Mouse (Mus musculus): ENCODE measurements at regions not wholly inside any gene's neighbourhood (a gene's known extent, or its start where the extent isn't known, plus 50 kb on each side); places are given as distances from the start of the nearest gene placed in this dataset.

GRCm38 (mm10) chr9:78917336-78917735, 302.0 kb downstream of the Cd109 start:
- DNase-seq: no peak

DNA sequence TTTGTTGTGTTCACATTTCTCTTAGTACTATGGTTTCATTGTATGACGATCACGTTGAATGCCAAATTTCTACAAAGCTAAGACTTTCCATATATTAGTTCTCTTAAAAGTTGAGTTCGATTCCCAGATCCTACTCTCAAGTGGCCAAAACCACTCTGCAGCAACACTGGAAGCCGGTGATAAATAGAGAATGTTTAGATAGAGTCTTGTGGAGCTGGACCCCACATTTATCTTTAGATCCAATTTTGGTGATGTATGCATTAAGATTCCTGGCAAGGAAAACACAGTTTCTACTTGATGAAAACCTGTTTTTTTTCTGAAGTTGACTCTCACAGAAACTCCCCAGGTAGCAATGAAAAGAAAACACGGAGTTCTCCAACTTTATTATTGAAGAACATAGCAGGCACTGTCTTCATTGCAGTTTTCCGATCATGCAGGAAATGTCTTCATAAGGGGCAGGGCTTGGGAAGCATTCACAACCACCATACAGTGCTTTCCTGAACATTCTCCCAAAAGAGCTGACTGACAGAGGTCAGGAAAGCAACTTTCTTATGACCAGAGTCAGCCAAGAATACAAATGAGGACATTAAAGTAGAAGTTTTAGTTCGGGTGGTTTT, 310.7 kb downstream of the Cd109 start:
- no peak for DNase-seq

- DNase-seq: no peak
These were observed 326.3 kb downstream of the Cd109 start for GRCm38 (mm10) chr9:78941648-78942047.

DNA sequence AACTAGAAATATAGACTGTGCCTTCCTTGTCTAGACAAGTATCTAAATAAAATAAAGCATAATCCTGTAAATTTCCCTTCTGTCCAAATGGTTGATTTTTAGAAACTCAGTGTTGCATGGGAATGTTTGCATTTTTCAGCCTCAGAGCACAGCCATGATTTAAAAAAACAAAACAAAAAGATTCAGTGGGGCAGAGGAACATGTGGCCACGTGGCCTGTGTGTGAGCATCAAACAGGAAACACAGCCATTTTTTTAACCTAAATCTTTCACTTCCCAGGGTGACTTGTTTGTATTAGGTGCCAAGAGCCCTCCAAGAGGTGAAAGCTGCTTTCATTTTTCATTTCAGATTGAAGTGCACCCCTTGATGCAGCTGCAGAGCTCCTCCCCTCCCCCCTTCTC, 349.5 kb downstream of the Cd109 start:
- no peak for DNase-seq

- no peak for DNase-seq
These were observed 350.0 kb downstream of the Cd109 start for GRCm38 (mm10) chr9:78965226-78965950.

DNA sequence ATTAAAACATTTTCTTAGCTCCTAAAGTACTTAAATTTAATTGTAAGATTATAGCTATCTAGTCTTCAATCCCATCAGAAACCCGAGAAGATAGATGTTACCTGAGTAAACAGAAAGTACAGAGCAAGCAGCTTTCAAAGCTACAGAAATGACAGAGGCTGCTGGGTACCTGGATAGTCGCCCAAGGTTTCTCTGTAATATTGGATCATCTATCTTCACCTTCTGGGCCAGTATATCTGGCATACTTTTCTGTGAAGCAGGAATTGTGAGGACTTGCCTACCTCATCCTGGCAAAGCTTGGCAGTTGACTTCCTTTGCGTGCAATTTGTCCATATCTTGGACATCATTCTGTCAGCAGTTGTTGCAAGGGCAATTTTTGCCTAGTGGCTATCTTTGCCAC, 356.4 kb downstream of the Cd109 start:
- no peak for DNase-seq

- no peak for DNase-seq
These were observed 368.4 kb downstream of the Cd109 start for GRCm38 (mm10) chr9:78983734-78984133.

DNA sequence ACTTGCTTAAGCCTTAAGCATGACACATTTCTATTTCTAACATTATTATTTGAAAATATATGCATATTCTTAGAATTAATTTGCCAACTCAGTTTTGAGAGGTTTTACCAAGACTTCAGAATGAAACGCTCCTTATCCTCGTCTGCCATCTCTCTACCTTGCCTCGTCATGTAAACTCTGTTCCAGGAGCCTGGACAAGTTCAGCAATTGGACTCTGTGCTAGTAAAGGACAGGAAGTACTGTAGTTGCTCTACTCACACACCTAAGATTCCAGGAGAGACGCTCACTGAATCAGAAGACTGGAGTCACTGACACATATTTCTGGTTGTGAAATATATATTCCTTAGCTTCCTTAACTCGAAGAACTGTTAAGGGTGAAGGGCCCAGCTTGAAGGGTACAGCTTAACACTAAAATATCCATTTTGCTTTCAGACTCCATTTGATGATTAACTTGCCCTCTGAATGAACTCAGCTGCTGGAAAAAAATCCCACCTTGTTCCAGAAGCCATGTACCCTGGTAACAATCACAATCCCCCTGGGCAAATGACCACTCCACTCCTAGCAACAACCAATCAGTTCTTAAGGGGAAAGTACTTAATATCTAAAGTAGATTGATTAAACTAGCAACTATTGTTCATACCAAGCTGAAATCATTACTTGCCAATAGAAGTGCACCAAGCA, 370.0 kb downstream of the Cd109 start:
- DNase-seq: no peak

GRCm38 (mm10) chr9:78991310-78991709, 376.0 kb downstream of the Cd109 start:
- no peak for DNase-seq

GRCm38 (mm10) chr9:79001081-79001480, 385.7 kb downstream of the Cd109 start:
- DNase-seq: no peak

DNA sequence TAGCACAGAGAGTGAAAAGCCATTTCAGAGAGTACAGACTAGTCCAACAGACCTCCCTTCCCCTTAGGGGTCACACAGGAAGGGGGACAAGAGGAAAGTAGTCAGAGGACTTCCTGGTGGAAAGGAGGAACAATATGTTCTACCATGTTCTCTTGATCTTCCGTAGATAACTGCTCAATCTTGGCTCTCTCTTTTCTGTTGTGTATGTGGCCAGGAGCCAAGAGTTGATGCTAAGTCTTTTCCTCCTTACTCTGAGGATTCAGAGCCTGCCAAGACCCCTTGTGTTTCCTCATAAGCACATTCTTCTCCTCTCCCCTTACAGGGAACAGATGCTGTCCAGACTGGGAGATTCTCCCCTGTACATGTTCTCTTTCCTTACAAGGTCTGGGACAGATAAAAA, 386.6 kb downstream of the Cd109 start:
- no peak for DNase-seq

DNA sequence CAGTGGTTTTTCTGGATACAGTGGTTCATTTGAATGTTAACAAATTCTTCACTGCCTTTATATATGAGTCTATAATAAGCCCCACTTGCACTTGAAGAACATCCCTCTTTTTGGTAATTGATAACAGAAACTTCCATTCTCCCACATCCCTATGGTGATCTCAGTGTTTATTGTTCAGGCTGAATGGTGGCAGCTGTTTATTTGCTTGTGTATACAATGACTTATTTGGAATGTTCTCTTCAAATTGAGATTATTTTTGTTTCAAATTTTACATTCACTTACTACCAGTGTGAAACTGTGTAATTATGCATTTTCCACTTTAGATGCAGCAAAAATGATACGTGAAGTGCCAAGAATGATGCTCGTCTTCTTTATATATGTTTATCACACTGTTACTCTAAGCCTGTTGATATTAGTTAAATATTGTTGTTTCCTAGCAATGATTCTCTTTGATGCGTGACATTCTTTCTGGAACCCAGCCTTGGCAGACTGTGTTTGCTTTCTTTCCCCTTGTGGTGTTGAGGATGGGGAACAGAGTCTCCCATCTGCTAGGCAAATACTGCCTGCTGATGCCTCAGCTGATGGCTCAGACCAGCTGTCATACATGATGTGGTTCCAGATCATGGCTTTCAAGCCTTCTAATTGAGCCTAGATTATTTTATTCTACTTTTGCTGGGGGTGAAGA, 389.1 kb downstream of the Cd109 start:
- no peak for DNase-seq

GRCm38 (mm10) chr9:79022291-79022690, 406.9 kb downstream of the Cd109 start:
- DNase-seq: no peak

- no peak for DNase-seq
These were observed 412.9 kb downstream of the Cd109 start for GRCm38 (mm10) chr9:79028234-79028633.

GRCm38 (mm10) chr9:79029456-79029855, 414.1 kb downstream of the Cd109 start:
- DNase-seq: no peak

GRCm38 (mm10) chr9:79035677-79036076, 420.3 kb downstream of the Cd109 start:
- no peak for DNase-seq

- DNase-seq: no peak
These were observed 421.7 kb downstream of the Cd109 start for GRCm38 (mm10) chr9:79037054-79037453.

- DNase-seq: no peak
These were observed 423.6 kb downstream of the Cd109 start for GRCm38 (mm10) chr9:79038971-79039370.

GRCm38 (mm10) chr9:79044344-79044743, 429.0 kb downstream of the Cd109 start:
- DNase-seq: no peak

- no peak for DNase-seq
These were observed 430.0 kb downstream of the Cd109 start for GRCm38 (mm10) chr9:79045314-79045713.

DNA sequence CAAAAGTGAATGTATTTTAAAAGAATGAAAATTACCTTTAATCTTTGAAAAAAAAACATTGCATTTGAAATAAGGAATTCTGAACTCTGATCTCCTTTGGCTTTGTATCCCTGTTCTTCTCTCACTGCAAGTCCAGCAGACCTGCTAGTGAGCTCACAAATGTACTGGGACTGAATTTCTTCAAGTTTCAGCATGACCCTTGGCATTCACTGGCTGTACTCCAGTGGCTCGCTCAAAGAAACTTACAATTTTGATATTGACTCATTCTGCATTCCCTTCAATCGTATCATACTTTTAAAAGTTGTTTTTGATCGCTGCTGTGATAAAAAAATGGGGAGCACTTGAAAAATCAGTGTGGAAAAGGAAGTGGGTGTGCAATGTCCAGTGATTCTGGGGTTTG, 456.6 kb downstream of the Cd109 start:
- no peak for DNase-seq

DNA sequence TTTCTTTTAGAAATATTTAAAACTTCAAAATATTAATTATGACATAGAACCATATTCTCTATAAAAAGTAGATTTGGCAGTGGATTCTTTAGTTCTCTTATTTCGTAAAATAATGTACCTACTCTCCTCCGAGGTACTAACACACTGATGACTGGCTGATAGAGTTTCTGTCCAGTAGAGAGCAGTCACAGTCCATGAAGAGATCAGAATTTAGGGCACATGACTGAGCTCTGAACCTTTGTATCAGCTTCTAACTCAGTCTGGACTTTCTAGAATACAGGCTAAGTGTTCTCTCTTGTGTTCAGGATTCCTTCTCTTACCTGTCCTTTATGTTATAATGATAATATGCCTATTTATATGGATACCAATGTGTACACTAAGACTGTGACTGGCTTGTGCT, 494.3 kb downstream of the Cd109 start:
- DNase-seq: no peak

- DNase-seq: no peak
These were observed 496.0 kb downstream of the Cd109 start for GRCm38 (mm10) chr9:79111326-79111725.
